Mouse (Mus musculus): ENCODE data around the gene Hmox2. TPM values are rescaled to one million over a fixed set of nuclear protein-coding genes. Genes with fewer than 3 reads are reported as not detected.
"Not testable (repeated sequence)": the region's sequence is repeated elsewhere in the genome, so short reads cannot be mapped to it uniquely, and the experiment has no call there.

Gene Hmox2
- polyA plus RNA-seq (2016; fragmentation: Nextera tagmentation; extraction: Ambion mirVana), result 101 and 104 TPM in 2 replicates

DNA sequence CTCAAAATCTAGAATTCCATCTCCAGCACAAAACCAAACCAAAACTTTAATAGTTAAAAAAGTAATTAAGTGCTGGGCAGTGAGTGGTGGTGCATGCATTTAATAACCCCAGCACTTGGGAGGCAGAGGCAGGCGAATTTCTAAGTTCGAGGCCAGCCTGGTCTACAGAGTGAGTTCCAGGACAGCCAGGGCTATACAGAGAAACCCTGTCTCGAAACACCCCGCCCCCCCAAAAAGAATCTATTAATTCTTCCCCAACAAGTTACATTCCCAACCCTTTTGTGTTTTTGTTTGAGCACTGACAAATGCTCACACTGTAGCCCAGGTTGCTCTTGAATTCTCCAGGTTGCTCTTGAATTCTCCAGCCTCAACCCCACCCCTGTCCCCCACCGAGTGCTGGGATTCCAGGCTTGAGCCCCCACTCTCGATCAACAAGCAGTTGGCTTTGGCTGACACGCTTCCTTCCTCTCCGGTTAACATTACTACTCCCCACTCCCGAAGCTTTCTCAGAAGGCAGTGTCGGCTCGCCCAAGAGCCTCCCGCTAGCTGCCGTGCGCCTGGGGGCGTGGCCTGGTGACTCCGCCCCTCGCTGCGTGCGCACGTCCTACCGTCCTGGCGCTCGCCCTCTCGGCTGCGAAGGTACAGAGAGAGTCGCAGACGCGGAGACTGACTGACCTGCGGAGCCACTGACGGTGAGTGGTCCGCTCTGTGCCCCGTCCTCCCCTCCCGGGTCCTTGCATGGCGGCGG lies at the start of gene Hmox2:
Hmox2 (plus strand) TSS at position 582 of the 748 bp plus-strand sequence.
- 6% methylated on average over 35 of the region's 35 CpGs for WGBS
- Histone ChIP-seq H3K4me3 (peak within 1 kb of the TSS; percentile 76), H3K36me3 (no peaks in the 10 kb centered on the region)

DNA sequence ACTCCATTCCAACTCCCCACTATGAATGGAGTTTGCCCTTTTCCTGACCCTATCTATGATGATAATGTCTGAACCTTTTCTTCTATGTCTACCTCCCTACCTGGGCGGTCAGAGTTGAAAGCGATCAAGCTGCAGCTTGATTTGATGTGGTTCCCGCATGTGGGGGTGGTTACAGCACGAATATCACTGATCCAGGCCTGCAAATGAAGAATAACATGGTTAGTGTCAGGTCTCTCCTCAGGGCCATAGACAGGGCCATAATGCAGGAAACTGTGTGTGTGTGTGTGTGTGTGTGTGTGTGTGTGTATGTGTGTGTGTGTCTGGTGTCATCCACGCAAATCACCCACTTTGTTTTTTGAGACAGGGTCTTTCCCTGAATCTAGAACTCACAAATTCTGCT lies 49.3 kb upstream of the Hmox2 start:
- no peaks in the 10 kb centered on the region for H3K27me3 ChIP-seq (ENCODE audit: insufficient read depth, poor library complexity, severe bottlenecking)
- peaks cover 18% of the 10 kb centered on the region for H3K4me1 ChIP-seq
- no peaks in the 10 kb centered on the region for H3K9me3 ChIP-seq
- no peak overlapping the region for H3K4me3 ChIP-seq
- 93% methylated on average over 5 of the region's 5 CpGs for WGBS
- DNase-seq (ENCODE audit: low spot score), result no peak
- no peak overlapping the region for H3K27ac ChIP-seq
- H3K36me3 ChIP-seq, result peaks cover 27% of the 10 kb centered on the region

More for the DNA sequence above, at the start of gene Hmox2:
- peak; percentile 96 for DNase-seq (ENCODE audit: low spot score)
- H3K9me3 ChIP-seq, result no peaks in the 10 kb centered on the region
- peak within 1 kb of the TSS; percentile 94 for H3K27ac ChIP-seq
- H3K27me3 ChIP-seq (ENCODE audit: insufficient read depth, poor library complexity, severe bottlenecking), result no peaks in the 10 kb centered on the region
- H3K4me1 ChIP-seq, result peaks cover 25% of the 10 kb centered on the region; the same call in 1 of the 2 replicates

- Histone ChIP-seq H3K4me3 (no peak overlapping the region; the same call in 1 of the 2 replicates), H3K27me3 (ENCODE audit: insufficient read depth, poor library complexity, severe bottlenecking) (no peaks in the 10 kb centered on the region), H3K36me3 (peaks cover 27% of the 10 kb centered on the region), H3K27ac (no peak overlapping the region), H3K4me1 (peaks cover 21% of the 10 kb centered on the region), H3K9me3 (no peaks in the 10 kb centered on the region)
- WGBS, result 62% methylated on average over 5 of the region's 5 CpGs
- no peak for DNase-seq (ENCODE audit: low spot score)
Measured at GRCm38 (mm10) chr16:4678080-4678479, 48.1 kb upstream of the Hmox2 start.

- Histone ChIP-seq H3K9me3 (no peaks in the 10 kb centered on the region), H3K27ac (peak within 1 kb of the TSS; percentile 88), H3K36me3 (peaks cover 18% of the 10 kb centered on the region), H3K27me3 (ENCODE audit: insufficient read depth, poor library complexity, severe bottlenecking) (no peaks in the 10 kb centered on the region), H3K4me1 (peaks cover 21% of the 10 kb centered on the region), H3K4me3 (peak within 1 kb of the TSS; percentile 85)
- DNase-seq (ENCODE audit: low spot score), result peak; percentile 98
- WGBS, result under 1% methylated on average over 47 of the region's 47 CpGs
Measured at GRCm38 (mm10) chr16:4679121-4680018, 46.8 kb upstream of the Hmox2 start, which contains the start of gene Coro7. Gene Coro7, minus strand, starts transcription at chr16:4679777.

DNA sequence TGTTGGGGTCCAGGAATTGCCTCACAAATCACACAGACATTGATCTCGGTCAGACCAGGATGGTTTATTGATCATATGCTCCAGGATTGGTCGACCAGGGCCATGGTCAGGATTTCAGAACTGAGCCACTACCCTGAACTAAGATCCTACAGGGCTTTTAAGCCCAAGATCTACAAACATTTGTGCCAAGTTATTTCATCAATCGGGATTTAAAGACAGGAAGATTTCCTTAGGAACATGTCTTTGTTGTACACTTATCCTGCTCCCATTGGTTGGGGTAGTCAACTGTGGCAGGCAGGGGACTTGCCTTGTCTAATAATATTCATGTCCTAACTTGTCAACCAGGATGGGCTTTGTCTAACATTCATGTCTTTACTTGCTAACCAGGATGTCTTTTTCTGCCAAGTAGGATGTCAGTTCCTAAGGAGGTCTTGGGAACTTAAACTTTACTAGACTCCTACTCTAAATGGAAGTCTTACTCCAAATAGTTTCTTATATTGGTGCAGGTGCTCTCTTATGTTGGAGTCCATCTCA lies 45.2 kb upstream of the Hmox2 start:
- H3K27ac ChIP-seq; H3K36me3 ChIP-seq; H3K27me3 ChIP-seq (ENCODE audit: insufficient read depth, poor library complexity, severe bottlenecking); DNase-seq (ENCODE audit: low spot score); H3K4me3 ChIP-seq; H3K9me3 ChIP-seq: not testable (repeated sequence)
- peaks cover 33% of the 10 kb centered on the region for H3K4me1 ChIP-seq
- 78% methylated on average over 3 of the region's 3 CpGs for WGBS

DNA sequence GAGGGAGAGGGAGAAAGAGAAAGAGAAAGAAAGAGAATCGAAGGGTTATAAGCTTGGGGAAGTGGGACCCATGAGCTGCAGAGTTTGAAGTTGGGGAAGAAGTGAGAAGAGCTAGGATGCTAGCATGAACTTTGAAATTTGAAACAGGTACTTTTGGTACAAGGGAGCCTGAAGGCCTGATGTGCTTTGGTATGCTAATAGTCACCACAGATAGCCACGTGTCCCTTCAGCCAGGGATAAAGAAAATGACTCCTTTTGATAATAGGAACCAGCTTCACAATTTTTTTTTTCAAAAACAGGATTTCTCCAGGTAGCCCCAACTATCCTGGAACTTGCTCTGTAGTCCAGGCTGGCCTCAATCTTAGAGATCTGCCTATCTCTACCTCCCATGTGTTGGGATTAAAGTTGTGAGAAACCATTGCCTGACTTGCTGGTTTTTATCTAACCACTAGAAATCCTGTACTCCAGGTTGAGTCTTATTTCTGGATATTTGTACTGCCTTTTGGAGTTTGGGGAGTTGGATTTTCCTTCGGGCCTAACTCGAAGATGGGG lies 43.5 kb upstream of the Hmox2 start:
- H3K27ac ChIP-seq, result 0 out of 2 replicates have a peak overlapping the region, but pooled peaks have one; percentile 92
- no peaks in the 10 kb centered on the region for H3K27me3 ChIP-seq (ENCODE audit: insufficient read depth, poor library complexity, severe bottlenecking)
- H3K9me3 ChIP-seq, result no peaks in the 10 kb centered on the region
- H3K36me3 ChIP-seq, result peaks cover 11% of the 10 kb centered on the region
- H3K4me1 ChIP-seq, result peaks cover 33% of the 10 kb centered on the region
- no peak for DNase-seq (ENCODE audit: low spot score)
- WGBS, result 69% methylated on average over 4 of the region's 4 CpGs
- peak overlapping the region; percentile 81; the same call in 1 of the 2 replicates for H3K4me3 ChIP-seq

- WGBS, result 30% methylated on average over 9 of the region's 9 CpGs
- peak overlapping the region; percentile 92 for H3K27ac ChIP-seq
- no peaks in the 10 kb centered on the region for H3K9me3 ChIP-seq
- H3K4me3 ChIP-seq, result peak overlapping the region; percentile 81
- H3K36me3 ChIP-seq, result peaks cover 16% of the 10 kb centered on the region
- DNase-seq (ENCODE audit: low spot score), result no peak
- peaks cover 28% of the 10 kb centered on the region for H3K4me1 ChIP-seq
- no peaks in the 10 kb centered on the region for H3K27me3 ChIP-seq (ENCODE audit: insufficient read depth, poor library complexity, severe bottlenecking)
Measured at GRCm38 (mm10) chr16:4683193-4683580, 43.0 kb upstream of the Hmox2 start.

DNA sequence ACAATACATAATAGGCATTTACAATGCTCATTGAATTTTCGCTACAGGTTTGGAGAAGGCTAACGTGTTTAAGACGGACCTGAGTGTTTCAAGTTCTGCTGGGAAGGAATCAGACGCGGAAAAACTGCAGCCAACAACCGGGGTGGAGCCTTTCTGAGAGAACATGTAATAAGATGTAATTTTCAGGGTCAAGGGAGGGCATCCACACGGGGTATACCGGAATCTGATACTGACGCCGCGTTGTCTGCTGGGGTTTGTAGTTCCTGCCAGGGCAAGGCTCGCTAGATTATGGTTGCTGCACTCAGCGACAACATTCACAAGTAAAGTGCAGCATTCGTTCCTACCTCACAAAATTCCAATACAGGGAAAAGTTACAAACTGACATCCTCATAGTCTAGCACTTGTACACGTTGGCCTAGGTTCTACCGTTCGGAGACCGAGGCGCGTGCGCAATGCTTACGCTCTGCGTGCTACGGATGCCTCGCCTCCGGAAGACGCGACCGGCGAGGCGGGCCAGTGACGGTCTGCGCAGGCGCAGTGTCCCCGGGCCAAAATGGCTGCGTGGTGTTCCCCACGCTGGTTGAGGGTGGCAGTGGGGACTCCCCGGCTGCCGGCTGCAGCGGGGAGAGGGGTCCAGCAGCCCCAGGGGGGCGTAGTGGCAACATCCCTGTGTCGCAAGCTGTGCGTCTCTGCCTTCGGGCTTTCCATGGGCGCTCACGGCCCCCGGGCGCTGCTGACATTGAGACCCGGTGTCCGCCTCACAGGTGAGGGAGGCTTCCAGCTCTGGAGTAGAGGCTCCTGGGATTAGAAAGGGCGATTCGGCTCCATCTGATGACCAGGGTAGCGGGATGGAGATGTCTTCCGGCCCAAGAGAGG lies 42.3 kb upstream of the Hmox2 start:
- Histone ChIP-seq H3K27ac (peak overlapping the region; percentile 92), H3K27me3 (ENCODE audit: insufficient read depth, poor library complexity, severe bottlenecking) (no peaks in the 10 kb centered on the region), H3K4me3 (peak overlapping the region; percentile 81), H3K36me3 (peaks cover 20% of the 10 kb centered on the region), H3K9me3 (no peaks in the 10 kb centered on the region), H3K4me1 (peaks cover 22% of the 10 kb centered on the region)
- WGBS, result under 1% methylated on average over 54 of the region's 54 CpGs
- peak; percentile 97 for DNase-seq (ENCODE audit: low spot score)

GRCm38 (mm10) chr16:4684457-4684791 lies 41.7 kb upstream of the Hmox2 start:
- no peaks in the 10 kb centered on the region for H3K9me3 ChIP-seq
- no peaks in the 10 kb centered on the region for H3K27me3 ChIP-seq (ENCODE audit: insufficient read depth, poor library complexity, severe bottlenecking)
- DNase-seq (ENCODE audit: low spot score), result no peak
- peaks cover 16% of the 10 kb centered on the region; the same call in 1 of the 2 replicates for H3K4me1 ChIP-seq
- H3K36me3 ChIP-seq, result peaks cover 26% of the 10 kb centered on the region
- H3K4me3 ChIP-seq, result peak overlapping the region; percentile 81
- H3K27ac ChIP-seq, result peak overlapping the region; percentile 92
- WGBS, result 1% methylated on average over 9 of the region's 9 CpGs

DNA sequence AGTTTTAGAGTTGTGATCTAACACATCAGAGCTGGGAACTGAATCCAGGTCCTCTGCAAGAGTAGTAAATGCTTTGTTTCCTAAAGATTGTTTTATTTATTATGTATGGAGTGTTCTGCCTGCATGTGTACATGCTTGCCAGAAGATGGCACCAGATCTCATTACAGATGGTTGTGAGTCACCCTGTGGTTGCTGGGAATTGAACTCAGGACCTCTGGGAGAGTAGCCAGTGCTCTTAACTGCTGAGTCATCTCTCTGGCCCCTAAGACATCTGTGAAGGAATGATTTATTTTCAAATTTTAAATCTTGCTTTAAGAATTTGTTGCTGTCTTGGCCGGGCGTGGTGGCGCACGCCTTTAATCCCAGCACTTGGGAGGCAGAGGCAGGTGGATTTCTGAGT lies 36.8 kb upstream of the Hmox2 start:
- H3K4me1 ChIP-seq, result peaks cover 12% of the 10 kb centered on the region; the same call in 1 of the 2 replicates
- H3K36me3 ChIP-seq, result peaks cover 72% of the 10 kb centered on the region
- H3K27ac ChIP-seq; H3K9me3 ChIP-seq; DNase-seq (ENCODE audit: low spot score); H3K27me3 ChIP-seq (ENCODE audit: insufficient read depth, poor library complexity, severe bottlenecking); H3K4me3 ChIP-seq: not testable (repeated sequence)
- whole genome bisulfite sequencing, result 96% methylated on average over 4 of the region's 4 CpGs

DNA sequence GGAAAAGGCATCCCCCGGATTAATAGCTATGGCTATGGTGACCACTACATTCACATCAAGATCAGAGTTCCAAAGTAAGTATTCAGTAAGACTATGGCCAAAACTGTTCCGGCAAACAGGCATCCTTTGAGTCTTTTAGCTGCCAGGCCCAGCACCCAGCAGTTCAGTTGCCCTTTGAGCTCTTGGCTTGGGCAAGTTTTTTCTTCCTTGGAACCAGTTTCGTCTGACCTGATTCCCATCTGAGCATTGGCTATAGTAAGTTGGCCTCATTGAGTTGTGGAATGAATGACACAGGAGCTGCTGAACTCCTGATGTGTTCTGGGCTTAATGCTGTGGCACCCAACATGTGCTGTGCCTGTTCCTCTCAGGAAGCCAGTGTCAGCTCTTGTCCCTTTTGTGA lies 24.9 kb upstream of the Hmox2 start:
- WGBS, result 89% methylated on average over 3 of the region's 3 CpGs
- no peak for DNase-seq (ENCODE audit: low spot score)
- H3K36me3 ChIP-seq, result peaks cover 93% of the 10 kb centered on the region

GRCm38 (mm10) chr16:4702646-4703045 lies 23.5 kb upstream of the Hmox2 start:
- Histone ChIP-seq H3K4me3 (no peak overlapping the region), H3K27me3 (ENCODE audit: insufficient read depth, poor library complexity, severe bottlenecking) (no peaks in the 10 kb centered on the region), H3K36me3 (peaks cover 92% of the 10 kb centered on the region), H3K4me1 (no peaks in the 10 kb centered on the region), H3K9me3 (no peaks in the 10 kb centered on the region), H3K27ac (no peak overlapping the region)
- 71% methylated on average over 1 of the region's 1 CpGs for WGBS
- DNase-seq (ENCODE audit: low spot score), result no peak

More for the DNA sequence above, 24.9 kb upstream of the Hmox2 start:
- no peak overlapping the region for H3K27ac ChIP-seq
- H3K4me1 ChIP-seq, result no peaks in the 10 kb centered on the region
- no peaks in the 10 kb centered on the region for H3K9me3 ChIP-seq
- no peak overlapping the region for H3K4me3 ChIP-seq
- no peaks in the 10 kb centered on the region for H3K27me3 ChIP-seq (ENCODE audit: insufficient read depth, poor library complexity, severe bottlenecking)

All from heart, embryonic 10.5 days (tissue).